Mouse (Mus musculus) forebrain, embryonic 14.5 days (tissue): ENCODE measurements around the gene Ssh1. TPM values are rescaled to one million over a fixed set of nuclear protein-coding genes. Genes with fewer than 3 reads are reported as not detected.

Experiments used
- ATAC-seq: fragments of 200-750 bp; cut with Nextera tagmentation; 2 replicates; pipeline ENCODE4 v1.8.0; 2017; ENCODE audit warnings: mild to moderate bottlenecking, moderate library complexity
- DNase-seq: peaks from one replicate; pipeline ENCODE4 v3.0.0-alpha.2; 2015; ENCODE audit warnings: low spot score
- H3K27ac ChIP-seq: fragments of 300-500 bp; sonication (generic); 2 replicates; pipeline ENCODE4 v1.5.1; 2014; ENCODE audit warnings: low read depth, mild to moderate bottlenecking, control low read depth, low read length, moderate library complexity
- H3K27me3 ChIP-seq: fragments of 300-500 bp; sonication (generic); replicated peaks from 2 replicates; pipeline ENCODE4 v1.6.1; 2014; ENCODE audit warnings: low read length, control low read depth, mixed read lengths; ENCODE audit not compliant: control insufficient read depth, insufficient read depth
- H3K36me3 ChIP-seq: fragments of 300-500 bp; sonication (generic); 2 replicates; pipeline ENCODE4 v1.6.1; 2014; ENCODE audit warnings: low read length, control low read depth; ENCODE audit not compliant: control insufficient read depth, insufficient read depth
- H3K4me1 ChIP-seq: fragments of 300-500 bp; sonication (generic); 2 replicates; pipeline ENCODE4 v1.6.1; 2014; ENCODE audit warnings: antibody characterized with exemption, low read length, control low read depth; ENCODE audit not compliant: control insufficient read depth, insufficient read depth
- H3K4me2 ChIP-seq: fragments of 300-500 bp; sonication (generic); 2 replicates; pipeline ENCODE4 v1.6.1; 2014; ENCODE audit warnings: mild to moderate bottlenecking, control low read depth, low read length
- H3K4me3 ChIP-seq: fragments of 300-500 bp; sonication (generic); 2 replicates; pipeline ENCODE4 v1.5.1; 2014; ENCODE audit warnings: low read depth, low read length, control low read depth
- H3K9ac ChIP-seq: fragments of 300-500 bp; sonication (generic); 2 replicates; pipeline ENCODE4 v1.6.1; 2014; ENCODE audit warnings: mild to moderate bottlenecking, low read length, control low read depth, moderate library complexity
- H3K9me3 ChIP-seq: fragments of 300-500 bp; sonication (generic); replicated peaks from 2 replicates; pipeline ENCODE4 v1.6.1; 2016; ENCODE audit warnings: low read length, control low read depth, mixed read lengths; ENCODE audit not compliant: control insufficient read depth
- WGBS: fragments of 180-500 bp; shearing (Covaris S2); extraction: QIAGEN DNeasy Blood & Tissue Kit; methylation state at CpG from one replicate; pipeline ENCODE4 v1.1.7; 2014; 5-methylcytosine and 5-hydroxymethylcytosine counted together
- polyA plus RNA-seq: library from polyadenylated mRNA; unstranded; fragments of >200 nt; fragmentation: Nextera tagmentation; extraction: Ambion mirVana; gene quantifications from 2 replicates; pipeline ENCODE4 v1.2.1, GENCODE M21; 2014

Gene Ssh1
- polyA plus RNA-seq, 1 experiment from 2014 or later = 16.0 TPM

- H3K4me3 ChIP-seq = no peak overlapping the region
- DNase-seq = no peak
- H3K9me3 ChIP-seq = no peaks in the 10 kb centered on the region
- peaks cover 27% of the 10 kb centered on the region for H3K36me3 ChIP-seq
- H3K27me3 ChIP-seq = no peaks in the 10 kb centered on the region
- ATAC-seq = no peak
- no peak overlapping the region; the same call in 1 of the 2 replicates for H3K9ac ChIP-seq
- H3K4me1 ChIP-seq = peaks cover 6% of the 10 kb centered on the region; the same call in 1 of the 2 replicates
- no peak overlapping the region for H3K27ac ChIP-seq
- WGBS = 59% methylated on average over 9 of the region's 9 CpGs
- no peak overlapping the region for H3K4me2 ChIP-seq
Measured at GRCm38 (mm10) chr5:113986182-113986961, 7.3 kb downstream of the Ssh1 start.

- Histone ChIP-seq H3K9me3 (no peaks in the 10 kb centered on the region), H3K27ac (no peak overlapping the region), H3K9ac (no peak overlapping the region), H3K4me1 (peaks cover 4% of the 10 kb centered on the region; the same call in 1 of the 2 replicates), H3K4me2 (no peak overlapping the region), H3K4me3 (no peak overlapping the region), H3K36me3 (peaks cover 27% of the 10 kb centered on the region), H3K27me3 (no peaks in the 10 kb centered on the region)
- DNase-seq (no peak), ATAC-seq (no peak)
- WGBS = 86% methylated on average over 2 of the region's 2 CpGs
Measured at GRCm38 (mm10) chr5:113985737-113986136, 8.0 kb downstream of the Ssh1 start.

- H3K27me3 ChIP-seq = no peaks in the 10 kb centered on the region
- H3K4me3 ChIP-seq = no peak overlapping the region
- H3K4me2 ChIP-seq = no peak overlapping the region
- peaks cover 4% of the 10 kb centered on the region; the same call in 1 of the 2 replicates for H3K4me1 ChIP-seq
- DNase-seq (no peak), ATAC-seq (no peak)
- no peaks in the 10 kb centered on the region for H3K9me3 ChIP-seq
- no peak overlapping the region for H3K27ac ChIP-seq
- WGBS = 91% methylated on average over 13 of the region's 13 CpGs
- peaks cover 26% of the 10 kb centered on the region for H3K36me3 ChIP-seq
- H3K9ac ChIP-seq = no peak overlapping the region
Measured at GRCm38 (mm10) chr5:113984025-113984740, 9.5 kb downstream of the Ssh1 start.

GRCm38 (mm10) chr5:113983541-113983940 is 10.2 kb downstream of the Ssh1 start:
- H3K27me3 ChIP-seq = no peaks in the 10 kb centered on the region
- no peak overlapping the region for H3K4me3 ChIP-seq
- H3K9me3 ChIP-seq = no peaks in the 10 kb centered on the region
- ATAC-seq (no peak), DNase-seq (no peak)
- peaks cover 4% of the 10 kb centered on the region; the same call in 1 of the 2 replicates for H3K4me1 ChIP-seq
- no peak overlapping the region for H3K9ac ChIP-seq
- WGBS = 78% methylated on average over 6 of the region's 6 CpGs
- no peak overlapping the region for H3K4me2 ChIP-seq
- H3K36me3 ChIP-seq = peaks cover 21% of the 10 kb centered on the region
- H3K27ac ChIP-seq = no peak overlapping the region

GRCm38 (mm10) chr5:113981843-113982242 is 11.9 kb downstream of the Ssh1 start:
- WGBS = 87% methylated on average over 8 of the region's 8 CpGs
- Histone ChIP-seq H3K9me3 (no peaks in the 10 kb centered on the region), H3K4me3 (no peak overlapping the region), H3K9ac (no peak overlapping the region), H3K36me3 (peaks cover 25% of the 10 kb centered on the region), H3K27ac (no peak overlapping the region), H3K4me1 (peaks cover 4% of the 10 kb centered on the region; the same call in 1 of the 2 replicates), H3K27me3 (no peaks in the 10 kb centered on the region), H3K4me2 (no peak overlapping the region)
- ATAC-seq (no peak), DNase-seq (no peak)

- Histone ChIP-seq H3K27ac (no peak overlapping the region), H3K4me3 (no peak overlapping the region), H3K4me2 (no peak overlapping the region), H3K9me3 (no peaks in the 10 kb centered on the region), H3K36me3 (peaks cover 19% of the 10 kb centered on the region), H3K4me1 (no peaks in the 10 kb centered on the region), H3K9ac (no peak overlapping the region), H3K27me3 (no peaks in the 10 kb centered on the region)
- 87% methylated on average over 6 of the region's 6 CpGs for WGBS
- ATAC-seq = no peak
- DNase-seq = no peak
Measured at GRCm38 (mm10) chr5:113981171-113981570, 12.5 kb downstream of the Ssh1 start.

GRCm38 (mm10) chr5:113980511-113980910 is 13.2 kb downstream of the Ssh1 start:
- Histone ChIP-seq H3K36me3 (peaks cover 19% of the 10 kb centered on the region), H3K4me2 (no peak overlapping the region), H3K4me3 (no peak overlapping the region), H3K4me1 (peaks cover 4% of the 10 kb centered on the region; the same call in 1 of the 2 replicates), H3K27ac (no peak overlapping the region), H3K9me3 (no peaks in the 10 kb centered on the region), H3K27me3 (no peaks in the 10 kb centered on the region), H3K9ac (no peak overlapping the region)
- ATAC-seq = no peak
- no peak for DNase-seq
- 81% methylated on average over 1 of the region's 1 CpGs for WGBS

GRCm38 (mm10) chr5:113977309-113977708 is 16.4 kb downstream of the Ssh1 start:
- peaks cover 10% of the 10 kb centered on the region for H3K36me3 ChIP-seq
- no peaks in the 10 kb centered on the region for H3K9me3 ChIP-seq
- WGBS = 81% methylated on average over 8 of the region's 8 CpGs
- H3K4me2 ChIP-seq = no peak overlapping the region
- H3K27me3 ChIP-seq = no peaks in the 10 kb centered on the region
- no peak overlapping the region for H3K4me3 ChIP-seq
- ATAC-seq (no peak), DNase-seq (no peak)
- H3K27ac ChIP-seq = no peak overlapping the region
- no peak overlapping the region for H3K9ac ChIP-seq
- peaks cover 12% of the 10 kb centered on the region for H3K4me1 ChIP-seq

- H3K9ac ChIP-seq = no peak overlapping the region
- no peak overlapping the region for H3K27ac ChIP-seq
- no peak overlapping the region for H3K4me2 ChIP-seq
- peaks cover 10% of the 10 kb centered on the region for H3K36me3 ChIP-seq
- WGBS = 86% methylated on average over 8 of the region's 8 CpGs
- H3K4me1 ChIP-seq = peaks cover 12% of the 10 kb centered on the region
- H3K4me3 ChIP-seq = no peak overlapping the region
- H3K9me3 ChIP-seq = no peaks in the 10 kb centered on the region
- ATAC-seq (no peak), DNase-seq (no peak)
- no peaks in the 10 kb centered on the region for H3K27me3 ChIP-seq
Measured at GRCm38 (mm10) chr5:113976597-113976996, 17.1 kb downstream of the Ssh1 start.
